Mouse (Mus musculus) right cerebral cortex, postnatal 4 days (tissue): ENCODE measurements around the gene Pkhd1.
A peak's percentile ranks its signal among the peaks of the same experiment; 100 is the strongest.
"Not testable (repeated sequence)": the region's sequence is repeated elsewhere in the genome, so short reads cannot be mapped to it uniquely, and the experiment has no call there.

Source experiments
- DNase-seq: peaks from one replicate; pipeline ENCODE4 v3.0.0-alpha.2; 2022

Gene Pkhd1

DNA sequence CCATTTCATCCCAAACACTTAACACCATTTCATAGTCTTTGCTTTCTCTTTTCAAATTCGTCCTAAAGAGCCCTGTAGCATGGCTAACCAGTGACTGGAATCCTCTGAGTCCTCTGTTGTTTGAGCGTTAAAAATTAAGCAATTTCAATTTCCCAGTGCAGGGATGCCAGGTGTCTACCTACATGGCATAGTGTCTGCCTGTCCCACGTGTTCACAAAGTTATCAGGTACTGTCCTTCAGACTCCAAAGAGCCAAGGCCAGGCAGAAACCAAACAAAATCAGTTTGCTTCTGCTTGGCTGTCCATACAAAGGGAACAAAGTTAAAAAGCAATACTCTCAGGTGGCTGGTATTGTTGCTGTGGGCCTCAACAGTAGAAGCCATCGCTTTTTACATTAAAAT lies 136.0 kb downstream of the Pkhd1 start:
- no peak for DNase-seq

DNA sequence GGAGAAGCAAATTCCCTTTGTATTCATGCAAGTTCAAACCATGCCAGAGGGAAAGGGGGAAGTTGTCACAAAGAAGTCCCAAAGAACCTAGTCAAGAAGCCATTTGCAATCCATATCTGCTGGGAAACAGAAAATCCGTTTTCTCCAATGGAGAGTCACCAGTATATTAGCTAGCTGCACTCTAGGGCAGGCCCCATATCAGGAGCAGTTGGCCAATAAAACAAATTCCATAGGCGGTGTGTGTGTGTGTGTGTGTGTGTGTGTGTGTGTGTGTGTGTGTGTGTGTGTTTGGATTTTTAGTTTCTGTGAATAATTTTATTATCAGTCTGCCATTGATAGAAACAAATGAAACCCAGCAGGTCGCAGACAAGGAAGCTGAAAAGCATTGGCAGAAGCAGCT lies 139.2 kb downstream of the Pkhd1 start:
- no peak for DNase-seq

DNA sequence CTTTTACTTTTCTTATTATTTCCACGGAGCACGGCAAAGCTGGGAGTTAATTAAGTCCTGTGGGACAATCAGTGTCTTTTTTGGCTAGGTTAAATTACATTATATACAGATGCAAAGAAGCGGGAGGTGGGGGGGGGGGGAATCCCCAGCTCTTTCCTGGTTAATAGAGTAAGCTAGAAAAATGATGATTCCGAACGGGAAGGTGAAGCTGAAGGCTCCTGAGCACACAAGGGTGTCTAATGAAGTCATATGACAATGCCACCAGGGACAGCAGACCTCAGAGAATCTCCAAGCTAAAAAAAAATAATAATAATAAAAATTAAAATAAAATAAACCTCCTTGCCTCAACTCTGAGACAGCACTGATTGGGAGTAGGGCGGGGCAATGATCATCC lies 139.6 kb downstream of the Pkhd1 start:
- no peak for DNase-seq

DNA sequence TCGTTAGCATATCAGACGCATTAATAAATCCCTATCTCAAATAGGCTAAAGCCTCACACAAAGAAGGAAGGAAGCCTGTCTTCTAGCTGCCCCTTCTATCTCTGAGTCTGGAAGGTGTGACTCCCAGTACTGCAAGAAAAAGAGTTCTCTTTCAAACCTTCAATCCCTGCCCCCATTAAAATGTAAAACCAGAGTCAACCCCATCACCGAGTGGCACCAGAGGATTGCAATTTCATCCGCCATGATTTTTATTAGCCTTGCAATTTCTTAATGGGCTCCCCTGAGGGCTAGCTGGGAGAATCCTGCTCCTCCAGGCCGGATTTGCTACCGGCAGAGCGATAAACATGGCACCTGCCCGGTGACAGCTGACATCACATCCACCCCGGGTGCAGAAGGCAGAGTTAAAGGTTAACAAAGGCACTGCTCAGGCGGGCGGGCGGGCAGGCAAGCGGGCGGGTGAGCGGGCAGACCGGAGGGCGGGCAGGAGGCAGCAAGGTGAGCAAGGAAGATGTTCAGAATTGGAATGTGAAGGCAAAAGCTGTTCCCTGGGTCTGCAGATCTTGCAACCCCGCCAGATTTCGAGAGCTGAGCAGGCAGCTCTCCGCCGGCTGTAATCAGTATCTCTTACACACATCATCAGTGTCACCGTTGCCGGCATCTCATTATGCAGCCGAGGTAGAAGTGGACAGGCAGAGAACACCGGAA lies 140.2 kb downstream of the Pkhd1 start:
- peak; percentile 12 for DNase-seq

DNA sequence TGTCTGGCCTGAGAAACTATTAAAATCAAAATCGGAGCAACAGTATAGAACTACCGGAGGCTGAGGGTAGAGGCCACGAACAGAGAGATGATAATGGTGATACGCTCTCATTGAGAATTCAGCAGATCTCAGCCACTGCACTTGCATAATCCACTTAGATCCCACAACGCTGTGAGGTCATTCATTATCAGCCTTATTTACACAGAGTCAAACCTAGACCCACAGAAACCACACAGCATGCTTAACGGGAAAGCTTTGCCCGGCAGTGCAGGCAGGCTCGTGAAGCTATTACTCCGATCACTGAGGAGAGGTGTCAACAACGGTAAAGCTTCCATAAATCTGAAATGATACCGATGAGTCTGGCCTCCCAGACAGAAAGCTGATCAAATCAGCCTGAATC lies 147.1 kb downstream of the Pkhd1 start:
- DNase-seq = no peak

DNA sequence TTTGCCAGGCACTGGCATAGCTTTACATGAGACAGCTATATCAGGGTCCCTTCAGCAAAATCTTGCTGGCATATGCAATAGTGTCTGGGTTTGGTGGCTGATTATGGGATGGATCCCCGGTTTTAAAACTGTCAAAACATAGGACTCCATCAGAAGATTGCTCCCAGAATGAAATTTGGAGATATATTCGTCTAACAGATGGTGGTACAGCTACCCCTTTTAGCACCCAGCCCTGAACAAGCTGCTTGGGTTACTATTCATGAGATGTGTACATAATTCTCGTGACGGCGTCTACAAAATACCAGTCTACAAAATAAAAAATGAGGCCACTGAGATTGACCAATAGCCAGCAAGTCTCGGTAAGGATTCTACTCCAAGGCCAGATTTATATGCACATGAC lies 147.5 kb downstream of the Pkhd1 start:
- no peak for DNase-seq

DNA sequence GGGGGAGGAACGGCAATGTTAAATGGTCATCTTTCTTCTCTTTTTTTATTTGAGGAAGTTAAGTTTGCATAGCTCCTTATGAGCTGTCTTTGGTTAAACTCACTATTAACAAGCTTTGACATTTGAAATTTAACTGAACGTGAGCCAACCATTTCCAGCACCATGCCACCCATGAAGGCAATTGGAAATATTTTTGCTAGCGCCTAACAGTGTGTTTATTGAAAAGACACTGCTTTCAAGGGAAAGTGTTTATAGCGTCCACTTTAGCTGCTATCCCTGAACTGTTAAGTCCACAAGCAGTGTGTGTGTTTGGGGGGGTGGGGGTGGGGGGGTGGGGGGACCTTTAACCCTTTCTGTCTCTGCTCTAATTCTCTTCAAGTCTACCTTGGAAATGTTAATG lies 151.4 kb downstream of the Pkhd1 start:
- no peak for DNase-seq

DNA sequence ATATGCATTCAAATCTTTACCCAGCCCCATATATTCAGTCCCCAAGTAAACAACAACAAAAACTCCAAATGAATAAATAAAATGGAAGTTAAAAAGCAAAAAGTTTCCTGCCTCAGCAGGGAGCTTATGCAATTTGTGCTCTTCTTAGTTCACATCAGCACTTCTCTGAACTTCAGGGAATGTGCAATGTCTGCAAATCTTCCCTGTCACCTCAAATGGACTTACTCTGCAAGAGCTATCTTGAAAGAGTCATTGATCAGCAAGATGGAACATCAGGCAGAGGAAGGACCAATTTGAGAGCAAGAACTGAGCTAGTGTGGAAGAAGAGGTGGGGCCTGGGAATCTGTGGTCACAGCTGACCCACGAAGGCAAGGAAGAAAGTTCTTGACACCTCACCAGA lies 163.2 kb downstream of the Pkhd1 start:
- DNase-seq = no peak

DNA sequence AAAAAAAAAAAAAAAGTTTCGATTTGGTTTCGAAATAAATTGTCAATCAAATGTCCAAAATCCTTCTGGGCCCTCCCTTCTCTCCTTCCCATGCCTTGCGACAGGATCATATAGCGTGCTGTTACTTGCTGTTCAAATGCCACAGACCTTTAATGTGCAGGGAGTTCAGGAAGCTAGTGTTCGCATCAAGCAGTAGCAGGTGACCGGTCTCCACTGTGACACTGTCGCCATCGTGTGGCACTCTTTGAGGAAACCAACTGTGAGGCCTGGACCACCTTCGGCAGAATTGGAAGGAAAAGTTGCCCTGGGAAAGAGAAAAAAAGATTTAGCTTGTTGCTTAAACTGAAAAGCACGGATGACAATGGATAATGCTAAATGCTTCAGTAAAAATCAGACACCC lies 167.8 kb downstream of the Pkhd1 start:
- peak; percentile 63 for DNase-seq

DNA sequence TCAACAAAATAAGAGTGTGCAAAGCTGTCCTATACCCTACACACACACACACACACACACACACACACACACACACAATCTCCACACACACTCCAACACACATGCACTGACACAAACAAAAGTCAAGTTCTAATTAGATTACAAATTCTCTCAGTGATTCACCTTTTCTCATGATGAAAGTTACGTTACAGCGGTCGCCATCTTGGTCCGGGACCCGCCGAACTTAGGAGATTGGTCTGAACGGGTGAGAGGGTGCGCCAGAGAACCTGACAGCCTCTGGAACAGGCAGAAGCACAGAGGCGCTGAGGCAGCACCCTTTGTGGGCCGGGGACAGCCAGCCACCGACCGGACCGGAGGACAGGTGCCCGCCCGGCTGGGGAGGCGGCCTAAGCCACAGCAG lies 185.8 kb downstream of the Pkhd1 start:
- DNase-seq = not testable (repeated sequence)

DNA sequence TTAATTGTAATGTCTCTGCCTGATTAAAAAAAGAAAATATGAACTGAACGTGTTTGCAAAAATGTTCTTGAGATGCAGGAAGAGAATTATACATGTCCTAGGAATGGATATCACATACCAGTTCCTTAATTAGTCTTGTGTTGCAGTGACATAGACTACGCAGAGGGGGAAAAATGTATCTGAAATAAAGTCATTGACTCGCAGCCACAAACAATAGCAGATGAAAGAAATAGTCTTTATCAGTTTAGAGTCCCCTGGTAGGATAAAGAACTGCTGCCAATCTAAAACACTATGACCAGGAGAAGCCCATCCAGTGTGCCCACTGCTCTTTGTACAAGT lies 188.8 kb downstream of the Pkhd1 start:
- DNase-seq = no peak

DNA sequence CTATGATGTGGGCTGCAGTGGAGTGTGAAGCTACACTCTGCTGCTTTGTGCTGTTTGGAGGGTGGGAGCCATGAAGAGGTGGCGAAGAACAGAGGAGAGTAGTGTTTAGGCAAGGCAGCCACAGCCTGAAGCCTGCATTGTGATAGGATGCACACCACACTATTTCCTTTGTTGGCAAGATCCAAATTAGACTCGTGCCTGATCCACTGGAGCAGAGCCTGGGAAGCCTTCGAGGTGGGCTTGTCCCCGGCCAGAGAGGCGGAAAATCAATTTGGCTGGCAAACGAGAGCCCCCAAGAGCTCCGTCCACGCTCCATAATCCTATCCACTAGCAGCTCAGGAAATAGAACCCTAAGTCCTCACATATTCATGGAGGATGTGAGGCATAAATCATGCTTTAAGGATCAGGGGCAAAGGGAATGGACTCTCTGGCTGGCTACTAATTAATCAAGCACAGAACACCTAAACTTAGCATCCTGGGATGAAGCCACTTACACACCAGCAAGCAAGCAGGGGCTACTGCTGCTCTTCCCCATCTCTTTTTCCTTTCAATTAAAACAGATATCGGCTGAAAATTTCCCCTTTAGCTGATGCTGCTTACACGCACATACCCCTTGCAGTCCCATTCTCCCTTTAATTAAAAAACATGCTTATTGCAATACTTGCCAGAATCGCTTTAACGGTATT lies 189.4 kb downstream of the Pkhd1 start:
- DNase-seq = peak; percentile 15

DNA sequence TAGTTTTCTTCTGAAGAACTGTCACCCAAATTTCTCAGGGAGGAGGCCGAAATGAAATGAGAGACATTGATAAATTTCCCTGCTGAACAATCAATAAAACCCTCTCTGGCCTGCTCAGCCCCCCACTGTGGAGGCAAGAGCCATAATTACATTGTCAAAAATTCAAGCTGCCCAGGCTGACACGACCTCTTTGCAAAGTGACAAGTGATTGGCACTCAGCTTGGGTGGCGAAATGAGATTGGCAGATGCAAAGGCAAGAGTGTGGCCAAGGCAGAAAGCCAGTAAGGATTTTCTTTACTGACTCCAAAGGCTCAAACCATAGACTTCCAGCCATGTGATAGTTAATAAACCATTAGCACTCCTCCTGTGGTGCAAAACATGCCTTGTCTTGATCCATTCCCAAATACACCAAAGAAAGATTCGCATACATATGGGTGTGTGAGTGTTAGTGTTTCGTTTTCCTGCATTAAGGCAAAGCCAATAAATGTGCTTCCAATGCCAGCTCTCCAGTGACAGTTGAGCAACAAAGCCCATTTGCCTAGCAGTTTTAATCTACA lies 208.4 kb downstream of the Pkhd1 start:
- no peak for DNase-seq

DNA sequence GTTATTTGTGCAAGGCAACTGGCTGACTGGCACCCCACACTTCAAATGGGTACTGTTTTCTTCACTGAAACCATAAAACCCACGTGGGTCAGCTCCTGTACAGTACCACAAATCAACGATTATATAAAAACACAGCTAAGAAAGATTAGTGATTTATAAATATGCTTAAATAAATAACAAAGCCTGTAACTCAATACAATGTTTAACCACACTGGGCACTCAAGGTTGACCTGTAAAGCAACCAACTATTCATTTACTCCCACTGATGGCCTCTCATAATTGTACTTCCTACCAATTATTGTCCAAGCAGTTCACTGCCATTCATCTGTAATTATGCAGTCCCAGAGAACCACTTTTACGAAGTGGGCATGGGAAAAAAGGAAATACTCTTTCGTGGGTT lies 219.5 kb downstream of the Pkhd1 start:
- no peak for DNase-seq

DNA sequence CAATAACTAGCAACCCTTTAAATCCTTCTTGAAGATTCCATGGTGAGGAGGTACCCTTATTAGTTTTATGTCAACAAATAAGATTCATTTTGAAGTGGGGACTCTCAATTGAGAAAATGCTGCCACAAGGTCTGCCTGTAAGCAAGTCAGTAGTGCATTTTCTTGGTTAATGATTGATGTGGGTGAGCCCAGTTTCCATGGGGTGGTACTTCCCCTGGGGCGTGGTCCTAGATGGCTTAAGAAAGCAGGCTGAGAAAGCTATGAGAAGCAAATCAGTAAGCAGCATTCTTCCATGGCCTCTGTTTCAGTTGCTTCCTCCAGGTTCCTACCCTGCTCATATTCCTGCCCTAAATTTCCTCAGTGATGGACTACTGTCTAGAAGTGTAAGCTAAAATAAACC lies 253.4 kb downstream of the Pkhd1 start:
- DNase-seq = no peak

DNA sequence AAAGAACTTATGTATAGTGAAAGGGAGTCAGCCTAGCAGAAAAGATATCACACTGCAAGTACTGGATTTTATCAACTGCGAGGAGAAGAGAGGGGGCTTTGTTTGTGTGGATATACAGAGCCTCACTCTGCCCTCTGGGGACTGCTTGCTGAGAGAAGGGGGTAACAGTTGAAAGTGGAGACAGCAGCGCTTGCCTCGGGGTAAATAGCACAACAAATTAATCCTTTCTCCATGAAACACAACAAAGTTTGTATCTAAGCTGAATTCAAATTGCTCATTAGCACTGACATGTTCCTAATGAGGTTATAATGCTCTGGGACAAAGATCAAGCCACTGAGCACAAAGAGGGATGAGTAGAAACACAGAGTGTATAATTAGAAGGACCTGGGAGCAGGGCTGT lies 273.2 kb downstream of the Pkhd1 start:
- DNase-seq = no peak

DNA sequence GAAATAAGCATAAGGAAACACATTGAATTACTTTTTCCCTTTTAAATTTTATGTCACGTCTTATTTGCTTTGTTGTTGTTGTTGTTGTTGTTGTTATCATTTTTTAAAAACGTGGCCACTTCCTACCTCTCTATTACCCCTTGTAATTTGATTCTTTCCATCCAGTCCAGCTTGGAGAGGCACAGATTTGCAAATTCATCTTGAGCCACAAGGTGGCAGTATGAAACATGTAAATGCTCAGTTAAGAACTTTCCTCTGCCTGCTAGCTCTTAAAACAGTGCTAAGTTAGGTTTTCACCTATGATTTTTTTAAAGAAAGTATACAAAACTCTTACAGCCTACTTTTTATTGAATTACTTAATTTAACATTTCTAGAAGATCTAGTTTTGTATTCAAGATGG lies 306.4 kb downstream of the Pkhd1 start:
- peak; percentile 63 for DNase-seq

DNA sequence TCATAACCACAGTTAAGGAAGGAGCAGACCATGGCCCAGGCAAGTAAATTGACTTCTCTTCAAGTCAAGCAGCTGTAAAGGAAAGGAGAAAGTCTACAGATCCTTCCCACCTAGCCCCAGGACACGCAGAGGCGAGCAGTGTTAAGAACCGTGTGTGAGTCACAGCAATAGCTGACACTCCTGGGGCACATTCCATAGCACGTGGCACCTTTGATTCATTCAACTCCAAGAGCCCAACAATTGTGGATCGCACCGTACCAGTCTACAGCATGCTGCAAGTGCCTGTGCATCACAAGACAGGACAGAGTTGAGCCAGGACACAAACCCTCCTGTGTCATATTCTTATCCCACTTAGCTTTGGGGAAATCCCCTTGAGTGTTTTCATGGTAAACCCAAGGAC lies 306.9 kb downstream of the Pkhd1 start:
- no peak for DNase-seq

DNA sequence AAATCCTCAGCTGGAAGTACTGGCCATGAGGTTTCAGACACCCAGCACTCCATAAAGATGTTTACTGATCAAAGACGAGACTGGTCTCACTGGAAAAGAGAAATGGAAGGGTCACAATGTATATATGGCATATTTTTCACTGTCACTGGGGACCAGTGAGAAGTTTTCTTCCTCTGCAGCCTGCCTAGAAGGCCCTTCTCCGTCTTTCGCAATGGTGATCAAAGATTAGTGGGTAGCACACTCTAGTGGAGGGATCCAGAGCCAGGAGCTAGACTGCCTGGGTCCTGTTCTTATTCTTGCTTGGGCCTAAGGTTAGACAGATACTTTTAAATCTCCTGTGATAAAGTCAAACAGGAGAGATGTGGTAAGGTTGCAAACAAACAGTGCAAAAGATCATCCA lies 311.7 kb downstream of the Pkhd1 start:
- no peak for DNase-seq

DNA sequence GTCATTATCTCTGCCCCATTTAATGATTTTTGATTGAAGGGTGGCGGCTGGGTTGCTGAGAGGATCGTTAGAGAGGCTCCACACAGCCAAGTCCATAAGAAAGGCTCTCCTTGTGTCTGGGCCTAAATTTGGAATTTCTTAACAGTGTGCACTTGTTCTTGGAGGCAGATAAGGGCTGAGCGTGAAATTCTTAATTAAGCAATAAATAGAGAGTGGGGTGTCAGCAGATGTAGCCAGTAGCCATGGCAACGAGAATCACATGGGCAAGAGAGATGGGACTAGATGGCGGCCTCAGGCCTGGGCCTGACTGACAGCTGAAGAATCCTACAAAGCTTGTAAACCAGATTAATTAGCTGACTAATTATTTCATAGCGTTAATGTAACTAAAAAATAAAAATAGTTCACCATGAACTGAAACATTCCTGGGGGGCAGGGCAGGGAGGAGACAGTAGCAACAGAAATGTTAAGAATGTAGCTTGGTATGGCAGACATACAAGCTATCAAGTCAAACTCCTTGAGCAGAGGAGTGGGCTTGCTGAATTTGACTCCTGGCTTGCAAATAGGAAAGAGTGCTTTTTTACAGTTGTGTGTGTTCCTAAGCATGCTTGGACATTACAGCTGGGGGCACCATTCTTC lies 314.8 kb downstream of the Pkhd1 start:
- DNase-seq = peak; percentile 15

DNA sequence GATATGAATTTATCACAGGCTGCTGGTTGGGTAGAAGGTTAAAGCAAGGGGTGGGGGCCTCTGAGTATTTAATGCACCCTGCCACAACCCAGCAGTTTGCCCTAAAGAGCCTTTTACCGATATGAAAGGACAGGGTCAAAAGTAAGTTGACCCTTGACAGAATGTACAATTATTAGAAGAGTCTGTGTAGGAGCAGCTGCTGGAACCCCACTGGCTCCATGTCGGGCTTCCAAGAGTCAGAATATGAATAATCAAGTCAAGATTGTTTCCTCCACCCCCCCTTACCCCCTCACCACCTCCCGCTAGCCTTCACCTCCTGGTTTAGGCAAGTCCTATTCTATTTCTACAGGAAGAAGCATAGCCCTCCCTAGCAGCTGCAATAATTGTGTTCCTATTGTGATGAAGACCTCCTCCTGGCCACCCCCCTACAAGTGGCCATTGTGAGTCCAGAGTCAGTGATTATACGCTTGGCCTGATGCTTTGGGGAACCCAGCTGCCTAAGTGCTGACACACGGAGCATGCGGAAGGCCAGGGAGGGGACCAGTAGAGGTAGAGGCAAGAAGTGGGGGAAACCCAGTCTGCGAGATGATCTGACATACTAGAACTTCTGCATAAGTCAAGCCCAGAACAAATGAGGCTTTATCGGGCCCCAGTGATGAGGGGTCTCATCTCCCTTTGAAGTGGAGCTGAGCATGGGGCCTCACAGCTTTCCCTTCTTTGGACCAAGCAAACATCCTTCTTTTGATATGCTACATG lies 315.5 kb downstream of the Pkhd1 start:
- no peak for DNase-seq

DNA sequence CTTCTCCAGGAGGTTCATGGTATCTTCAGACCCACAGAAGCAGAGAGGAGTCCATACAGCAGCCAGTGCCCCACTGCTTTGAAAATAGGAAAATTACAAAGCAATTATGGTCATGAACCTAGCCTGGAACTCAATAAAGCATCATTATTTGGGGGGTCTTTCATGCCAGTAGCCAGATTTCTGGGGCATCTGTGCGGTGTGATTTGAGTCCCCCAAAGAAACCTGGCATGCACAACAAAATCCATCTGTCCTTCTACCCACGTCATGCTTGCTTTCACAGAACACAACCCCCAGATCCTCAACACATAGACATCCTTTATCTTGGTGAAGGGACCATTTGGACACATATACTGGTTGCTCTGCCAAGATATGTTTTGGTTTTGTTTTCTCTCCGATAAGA lies 316.2 kb downstream of the Pkhd1 start:
- DNase-seq = no peak

DNA sequence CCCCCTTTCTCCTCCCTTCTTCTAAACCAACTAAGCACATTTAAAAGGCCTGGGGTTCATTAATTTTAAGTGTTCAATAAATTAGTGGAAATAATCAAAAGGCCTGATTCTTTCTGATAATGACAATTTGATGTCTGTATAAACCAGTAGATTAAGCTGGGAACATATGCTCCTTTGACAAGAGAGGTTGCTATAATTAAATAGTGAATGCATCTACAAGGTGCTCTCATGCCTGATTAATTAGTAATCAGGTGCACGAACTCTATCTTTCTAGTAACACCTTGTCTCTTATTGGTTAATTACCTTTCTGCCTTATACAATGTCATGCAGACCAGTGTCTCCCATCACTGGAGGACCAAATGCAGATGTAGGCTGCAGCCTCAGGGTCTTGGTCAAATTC lies 329.2 kb downstream of the Pkhd1 start:
- no peak for DNase-seq

DNA sequence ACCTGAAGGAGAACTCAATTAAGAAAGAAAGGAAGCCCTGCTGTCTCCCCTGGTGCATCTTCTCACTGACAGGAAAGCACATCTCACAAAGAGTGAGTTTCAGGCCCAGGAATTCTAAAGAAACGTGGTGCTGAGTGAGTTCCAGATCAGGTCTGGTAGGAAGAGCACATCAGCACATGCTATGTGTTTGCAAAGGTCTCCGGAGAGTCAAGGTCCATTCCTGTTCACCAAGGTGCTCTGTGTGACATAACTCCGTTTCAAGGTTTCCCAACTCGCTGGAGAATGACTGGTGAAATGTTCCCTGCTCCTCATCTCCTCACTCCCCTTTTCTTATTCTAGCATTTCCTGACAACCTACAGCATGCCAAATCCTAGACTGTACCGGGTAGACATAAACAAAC lies 357.5 kb downstream of the Pkhd1 start:
- DNase-seq = no peak
